Mouse (Mus musculus) C2C12 (cell line): ENCODE results near the gene Nek7.

ENCODE experiments used
- CTCF ChIP-seq: IDR thresholded peaks from one replicate; pipeline ENCODE4 v1.5.1; 2011; ENCODE audit not compliant: control insufficient read depth, insufficient read depth, insufficient read length
- USF1 ChIP-seq: IDR thresholded peaks from one replicate; pipeline ENCODE4 v1.6.1; 2011; ENCODE audit warnings: low read depth, mild to moderate bottlenecking, control low read depth, moderate library complexity

GRCm38 (mm10) chr1:138554926-138555325 is 65.0 kb downstream of the Nek7 start:
- no peak for TF ChIP-seq USF1
- TF ChIP-seq CTCF = no peak
